8 mouse cellular contexts compared by ENCODE assay signal in genomic region chr11:54126654-54127374, GRCm38 (mm10). TPM values are rescaled to one million over a fixed set of nuclear protein-coding genes. Genes with fewer than 3 reads are reported as not detected.
DNase-seq lines count a peak whose midpoint lies in the region; ATAC-seq and TF ChIP-seq lines count a peak whose summit lies in the region.

No protein-coding gene starts in this region.

- DNase-seq in heart, adult 11 months = peak; percentile 92
- no peak for DNase-seq in heart, adult 9 months (ENCODE audit: low spot score in 2 of 2)
- peak; percentile 32 for DNase-seq in thymus, postnatal 14 days
- DNase-seq in thymus, postnatal 25 days = no peak
- peak; percentile 24 for DNase-seq in stomach, postnatal 0 days (ENCODE audit: low spot score)
- no peak for DNase-seq in gastrocnemius, postnatal 36 days
- DNase-seq in kidney, postnatal 36 days = no peak

- intact Hi-C loops in gastrocnemius, postnatal 36 days (cut with DNase I) = no loop called here

- WGBS in limb, embryonic 15.5 days = 16% methylated on average over 15 of the region's 15 CpGs
- WGBS in stomach, postnatal 0 days = 28% methylated on average over 15 of the region's 15 CpGs

- H3K9me3 ChIP-seq in limb, embryonic 15.5 days = no peaks in the 10 kb centered on the region
- no peaks in the 10 kb centered on the region for H3K9me3 ChIP-seq in stomach, postnatal 0 days (ENCODE audit: control insufficient read depth, low read length)

- no peak overlapping the region for H3K9ac ChIP-seq in limb, embryonic 15.5 days
- no peak overlapping the region; the same call in 1 of the 2 replicates for H3K9ac ChIP-seq in stomach, postnatal 0 days (ENCODE audit: low read length)

- peaks cover 27% of the 10 kb centered on the region for H3K4me1 ChIP-seq in limb, embryonic 15.5 days
- peaks cover 4% of the 10 kb centered on the region; the same call in 1 of the 2 replicates for H3K4me1 ChIP-seq in stomach, postnatal 0 days (replicated peaks; ENCODE audit: control insufficient read depth, insufficient read depth)

- H3K36me3 ChIP-seq in limb, embryonic 15.5 days = peaks cover 38% of the 10 kb centered on the region
- H3K36me3 ChIP-seq in stomach, postnatal 0 days (ENCODE audit: control insufficient read depth, insufficient read depth, low read length) = peaks cover 9% of the 10 kb centered on the region; the same call in 1 of the 2 replicates

- no peak for TF ChIP-seq EP300 in stomach, postnatal 0 days (optimal IDR thresholded peaks at IDR 0.05)

- no peak for TF ChIP-seq CTCF in stomach, postnatal 0 days (IDR thresholded peaks at IDR 0.05; ENCODE audit: low read depth)

- peak overlapping the region; percentile 83 for H3K27ac ChIP-seq in limb, embryonic 15.5 days
- H3K27ac ChIP-seq in stomach, postnatal 0 days (replicated peaks) = peak overlapping the region; percentile 35

- ATAC-seq in limb, embryonic 15.5 days (ENCODE audit: insufficient number of reproducible peaks, low FRiP score, low TSS enrichment, low read depth) = peak; percentile 83
- no peak for ATAC-seq in stomach, postnatal 0 days (ENCODE audit: low FRiP score, low TSS enrichment)

- peak overlapping the region; percentile 13; the same call in 1 of the 2 replicates for H3K4me3 ChIP-seq in limb, embryonic 15.5 days
- no peak overlapping the region for H3K4me3 ChIP-seq in stomach, postnatal 0 days (ENCODE audit: low read depth, low read length)

- peaks cover 15% of the 10 kb centered on the region; the same call in 1 of the 2 replicates for H3K27me3 ChIP-seq in limb, embryonic 15.5 days
- H3K27me3 ChIP-seq in stomach, postnatal 0 days (ENCODE audit: control insufficient read depth, insufficient read depth, low read length) = no peaks in the 10 kb centered on the region

- peak overlapping the region; percentile 37 for H3K4me2 ChIP-seq in limb, embryonic 15.5 days
- H3K4me2 ChIP-seq in stomach, postnatal 0 days (replicated peaks; ENCODE audit: low read depth) = no peak overlapping the region; the same call in 1 of the 2 replicates

RNA-seq across cellular contexts. Expression of gene P4ha2, which starts 26.9 kb away (rescaled TPM):
- polyA plus RNA-seq in limb, embryonic 15.5 days (2015; fragmentation: Nextera tagmentation; extraction: Ambion mirVana) = 132 and 149 TPM in 2 replicates
- polyA plus RNA-seq in stomach, postnatal 0 days (2015; fragmentation: Nextera tagmentation; extraction: Ambion mirVana) = 28.4 and 30.2 TPM in 2 replicates
- total RNA-seq in gastrocnemius, postnatal 36 days (2021) = 10 to 100 TPM; 23.3 to 31.7 TPM

RNA-seq across cellular contexts. Expression of gene Pdlim4, which starts 58.0 kb away (rescaled TPM):
- 125 and 136 TPM in 2 replicates for polyA plus RNA-seq in limb, embryonic 15.5 days (2015; fragmentation: Nextera tagmentation; extraction: Ambion mirVana)
- polyA plus RNA-seq in stomach, postnatal 0 days (2015; fragmentation: Nextera tagmentation; extraction: Ambion mirVana) = 55.5 and 58.6 TPM in 2 replicates
- total RNA-seq in gastrocnemius, postnatal 36 days (2021) = 1 to 10 TPM; 6.5 TPM

Comparison
In these comparisons a context has a peak if more than half of its experiments do, and no peak if none do; other contexts are left out.
1. DNase-seq: peak in heart, adult 11 months (single experiment), thymus, postnatal 14 days (single experiment) and stomach, postnatal 0 days (single experiment); none in heart, adult 9 months (0 of 2), thymus, postnatal 25 days (single experiment), gastrocnemius, postnatal 36 days (0 of 2) and kidney, postnatal 36 days (0 of 2).